Mouse (Mus musculus) brain, embryonic 18.5 days (tissue): Measurements from ENCODE around the gene Spint5.
"Not testable (repeated sequence)": the region's sequence is repeated elsewhere in the genome, so short reads cannot be mapped to it uniquely, and the experiment has no call there.

ENCODE experiments used
- DNase-seq: peaks from one replicate; pipeline ENCODE4 v3.0.0-alpha.2; 2012; ENCODE audit warnings: low read depth, low spot score

Gene Spint5

GRCm38 (mm10) chr2:164715005-164715404 lies at the start of gene Spint5:
Gene Spint5, plus strand, starts transcription at chr2:164715305.
- DNase-seq: no peak

GRCm38 (mm10) chr2:164670261-164670660 lies 44.8 kb upstream of the Spint5 start:
- no peak for DNase-seq

GRCm38 (mm10) chr2:164670938-164671337 lies 44.2 kb upstream of the Spint5 start:
- DNase-seq: no peak

GRCm38 (mm10) chr2:164673987-164674386 lies 41.1 kb upstream of the Spint5 start, which contains the start of gene Wfdc11:
Gene Wfdc11, minus strand, starts transcription at chr2:164674087.
- no peak for DNase-seq

GRCm38 (mm10) chr2:164676103-164676502 lies 39.0 kb upstream of the Spint5 start:
- no peak for DNase-seq

GRCm38 (mm10) chr2:164676916-164677685 lies 38.0 kb upstream of the Spint5 start:
- DNase-seq: no peak

- DNase-seq: peak; percentile 22
Measured at GRCm38 (mm10) chr2:164678848-164679625, 36.1 kb upstream of the Spint5 start.

- no peak for DNase-seq
Measured at GRCm38 (mm10) chr2:164679906-164680305, 35.2 kb upstream of the Spint5 start.

GRCm38 (mm10) chr2:164684807-164685206 lies 30.3 kb upstream of the Spint5 start, which contains the start of gene Wfdc13:
Gene Wfdc13, plus strand, starts transcription at chr2:164685107.
- DNase-seq: no peak

- no peak for DNase-seq
Measured at GRCm38 (mm10) chr2:164698201-164698600, 16.9 kb upstream of the Spint5 start, which contains the start of gene Spint4. Gene Spint4, plus strand, starts transcription at chr2:164698501.

- DNase-seq: no peak
Measured at GRCm38 (mm10) chr2:164700959-164701358, 14.1 kb upstream of the Spint5 start.

GRCm38 (mm10) chr2:164701761-164702160 lies 13.3 kb upstream of the Spint5 start:
- no peak for DNase-seq

- DNase-seq: no peak
Measured at GRCm38 (mm10) chr2:164704235-164704634, 10.9 kb upstream of the Spint5 start.

GRCm38 (mm10) chr2:164705328-164705727 lies 9.8 kb upstream of the Spint5 start:
- DNase-seq: no peak

- no peak for DNase-seq
Measured at GRCm38 (mm10) chr2:164705991-164706390, 9.1 kb upstream of the Spint5 start.

- DNase-seq: not testable (repeated sequence)
Measured at GRCm38 (mm10) chr2:164716194-164716786, 1.2 kb downstream of the Spint5 start.

GRCm38 (mm10) chr2:164723276-164723675 lies 8.2 kb downstream of the Spint5 start:
- DNase-seq: no peak

GRCm38 (mm10) chr2:164725895-164726619 lies 11.0 kb downstream of the Spint5 start:
- DNase-seq: no peak

- DNase-seq: no peak
Measured at GRCm38 (mm10) chr2:164731719-164732118, 16.6 kb downstream of the Spint5 start.

GRCm38 (mm10) chr2:164733259-164733658 lies 18.2 kb downstream of the Spint5 start:
- DNase-seq: no peak

GRCm38 (mm10) chr2:164734839-164735238 lies 19.7 kb downstream of the Spint5 start:
- DNase-seq: no peak
